Mouse (Mus musculus): ENCODE data around the gene Clcn3. TPM values are rescaled to one million over a fixed set of nuclear protein-coding genes. Genes with fewer than 3 reads are reported as not detected.
A peak's percentile ranks its signal among the peaks of the same experiment; 100 is the strongest.

Gene Clcn3
- polyA plus RNA-seq, 1 experiment from 2014 or later: 18.2 TPM

GRCm38 (mm10) chr8:60870231-60871193 lies 112.6 kb downstream of the Clcn3 start:
- Histone ChIP-seq H3K4me3 (ENCODE audit: low read depth, low read length) (no peak overlapping the region), H3K4me1 (ENCODE audit: control insufficient read depth, insufficient read depth, low read length) (no peaks in the 10 kb centered on the region), H3K9ac (ENCODE audit: low read depth, low read length) (no peak overlapping the region), H3K4me2 (ENCODE audit: low read depth, low read length) (no peak overlapping the region), H3K27ac (replicated peaks; ENCODE audit: low read depth, low read length) (no peak overlapping the region), H3K27me3 (replicated peaks; ENCODE audit: control insufficient read depth, insufficient read depth, low read length) (no peaks in the 10 kb centered on the region), H3K36me3 (ENCODE audit: control insufficient read depth, insufficient read depth, low read length) (no peaks in the 10 kb centered on the region), H3K9me3 (ENCODE audit: control insufficient read depth, low read length) (no peaks in the 10 kb centered on the region)
- DNase-seq (ENCODE audit: low spot score) (no peak), ATAC-seq (ENCODE audit: low read depth) (no peak)
- WGBS: 77% methylated on average over 13 of the region's 13 CpGs

GRCm38 (mm10) chr8:60869761-60870160 lies 113.3 kb downstream of the Clcn3 start:
- no peak overlapping the region for H3K4me2 ChIP-seq (ENCODE audit: low read depth, low read length)
- no peak overlapping the region for H3K4me3 ChIP-seq (ENCODE audit: low read depth, low read length)
- H3K9me3 ChIP-seq (ENCODE audit: control insufficient read depth, low read length): no peaks in the 10 kb centered on the region
- no peak overlapping the region for H3K27ac ChIP-seq (replicated peaks; ENCODE audit: low read depth, low read length)
- no peak overlapping the region for H3K9ac ChIP-seq (ENCODE audit: low read depth, low read length)
- no peaks in the 10 kb centered on the region for H3K27me3 ChIP-seq (replicated peaks; ENCODE audit: control insufficient read depth, insufficient read depth, low read length)
- no peak for DNase-seq (ENCODE audit: low spot score)
- WGBS: 93% methylated on average over 2 of the region's 2 CpGs
- ATAC-seq (ENCODE audit: low read depth): no peak
- H3K4me1 ChIP-seq (ENCODE audit: control insufficient read depth, insufficient read depth, low read length): no peaks in the 10 kb centered on the region
- H3K36me3 ChIP-seq (ENCODE audit: control insufficient read depth, insufficient read depth, low read length): no peaks in the 10 kb centered on the region

GRCm38 (mm10) chr8:60868236-60868965 lies 114.7 kb downstream of the Clcn3 start:
- Histone ChIP-seq H3K4me3 (ENCODE audit: low read depth, low read length) (no peak overlapping the region), H3K27me3 (replicated peaks; ENCODE audit: control insufficient read depth, insufficient read depth, low read length) (no peaks in the 10 kb centered on the region), H3K4me2 (ENCODE audit: low read depth, low read length) (no peak overlapping the region), H3K36me3 (ENCODE audit: control insufficient read depth, insufficient read depth, low read length) (no peaks in the 10 kb centered on the region), H3K4me1 (ENCODE audit: control insufficient read depth, insufficient read depth, low read length) (no peaks in the 10 kb centered on the region), H3K9ac (ENCODE audit: low read depth, low read length) (no peak overlapping the region), H3K27ac (replicated peaks; ENCODE audit: low read depth, low read length) (no peak overlapping the region), H3K9me3 (ENCODE audit: control insufficient read depth, low read length) (no peaks in the 10 kb centered on the region)
- no peak for ATAC-seq (ENCODE audit: low read depth)
- no peak for DNase-seq (ENCODE audit: low spot score)
- 92% methylated on average over 4 of the region's 4 CpGs for WGBS

GRCm38 (mm10) chr8:60867468-60868115 lies 115.5 kb downstream of the Clcn3 start:
- ATAC-seq (ENCODE audit: low read depth) (no peak), DNase-seq (ENCODE audit: low spot score) (no peak)
- 82% methylated on average over 4 of the region's 4 CpGs for WGBS
- H3K27me3 ChIP-seq (replicated peaks; ENCODE audit: control insufficient read depth, insufficient read depth, low read length): no peaks in the 10 kb centered on the region
- no peaks in the 10 kb centered on the region for H3K36me3 ChIP-seq (ENCODE audit: control insufficient read depth, insufficient read depth, low read length)
- no peak overlapping the region for H3K4me2 ChIP-seq (ENCODE audit: low read depth, low read length)
- no peaks in the 10 kb centered on the region for H3K4me1 ChIP-seq (ENCODE audit: control insufficient read depth, insufficient read depth, low read length)
- H3K9ac ChIP-seq (ENCODE audit: low read depth, low read length): no peak overlapping the region
- no peak overlapping the region for H3K4me3 ChIP-seq (ENCODE audit: low read depth, low read length)
- H3K27ac ChIP-seq (replicated peaks; ENCODE audit: low read depth, low read length): no peak overlapping the region
- H3K9me3 ChIP-seq (ENCODE audit: control insufficient read depth, low read length): no peaks in the 10 kb centered on the region

- no peaks in the 10 kb centered on the region for H3K36me3 ChIP-seq (ENCODE audit: control insufficient read depth, insufficient read depth, low read length)
- H3K27ac ChIP-seq (replicated peaks; ENCODE audit: low read depth, low read length): no peak overlapping the region
- DNase-seq (ENCODE audit: low spot score) (peak; percentile 81), ATAC-seq (ENCODE audit: low read depth) (no peak)
- no peaks in the 10 kb centered on the region for H3K9me3 ChIP-seq (ENCODE audit: control insufficient read depth, low read length)
- no peaks in the 10 kb centered on the region for H3K4me1 ChIP-seq (ENCODE audit: control insufficient read depth, insufficient read depth, low read length)
- 32% methylated on average over 3 of the region's 3 CpGs for WGBS
- H3K27me3 ChIP-seq (replicated peaks; ENCODE audit: control insufficient read depth, insufficient read depth, low read length): no peaks in the 10 kb centered on the region
- H3K4me3 ChIP-seq (ENCODE audit: low read depth, low read length): no peak overlapping the region
- H3K9ac ChIP-seq (ENCODE audit: low read depth, low read length): no peak overlapping the region
- no peak overlapping the region for H3K4me2 ChIP-seq (ENCODE audit: low read depth, low read length)
These were observed 117.5 kb downstream of the Clcn3 start for GRCm38 (mm10) chr8:60865504-60866114.

GRCm38 (mm10) chr8:60864875-60865274 lies 118.2 kb downstream of the Clcn3 start:
- H3K27ac ChIP-seq (replicated peaks; ENCODE audit: low read depth, low read length): no peak overlapping the region
- no peaks in the 10 kb centered on the region for H3K36me3 ChIP-seq (ENCODE audit: control insufficient read depth, insufficient read depth, low read length)
- no peaks in the 10 kb centered on the region for H3K27me3 ChIP-seq (replicated peaks; ENCODE audit: control insufficient read depth, insufficient read depth, low read length)
- no peaks in the 10 kb centered on the region for H3K4me1 ChIP-seq (ENCODE audit: control insufficient read depth, insufficient read depth, low read length)
- WGBS: 76% methylated on average over 6 of the region's 6 CpGs
- H3K4me2 ChIP-seq (ENCODE audit: low read depth, low read length): no peak overlapping the region
- ATAC-seq (ENCODE audit: low read depth) (no peak), DNase-seq (ENCODE audit: low spot score) (no peak)
- no peak overlapping the region for H3K4me3 ChIP-seq (ENCODE audit: low read depth, low read length)
- no peak overlapping the region for H3K9ac ChIP-seq (ENCODE audit: low read depth, low read length)
- no peaks in the 10 kb centered on the region for H3K9me3 ChIP-seq (ENCODE audit: control insufficient read depth, low read length)

GRCm38 (mm10) chr8:60861783-60862182 lies 121.3 kb downstream of the Clcn3 start:
- 83% methylated on average over 6 of the region's 6 CpGs for WGBS
- Histone ChIP-seq H3K4me2 (ENCODE audit: low read depth, low read length) (no peak overlapping the region), H3K9me3 (ENCODE audit: control insufficient read depth, low read length) (no peaks in the 10 kb centered on the region), H3K9ac (ENCODE audit: low read depth, low read length) (no peak overlapping the region), H3K4me3 (ENCODE audit: low read depth, low read length) (no peak overlapping the region), H3K36me3 (ENCODE audit: control insufficient read depth, insufficient read depth, low read length) (no peaks in the 10 kb centered on the region), H3K27me3 (replicated peaks; ENCODE audit: control insufficient read depth, insufficient read depth, low read length) (no peaks in the 10 kb centered on the region), H3K27ac (replicated peaks; ENCODE audit: low read depth, low read length) (no peak overlapping the region), H3K4me1 (ENCODE audit: control insufficient read depth, insufficient read depth, low read length) (no peaks in the 10 kb centered on the region)
- ATAC-seq (ENCODE audit: low read depth) (no peak), DNase-seq (ENCODE audit: low spot score) (no peak)

GRCm38 (mm10) chr8:60860749-60861148 lies 122.4 kb downstream of the Clcn3 start:
- Histone ChIP-seq H3K4me2 (ENCODE audit: low read depth, low read length) (no peak overlapping the region), H3K36me3 (ENCODE audit: control insufficient read depth, insufficient read depth, low read length) (no peaks in the 10 kb centered on the region), H3K4me3 (ENCODE audit: low read depth, low read length) (no peak overlapping the region), H3K9ac (ENCODE audit: low read depth, low read length) (no peak overlapping the region), H3K27me3 (replicated peaks; ENCODE audit: control insufficient read depth, insufficient read depth, low read length) (no peaks in the 10 kb centered on the region), H3K4me1 (ENCODE audit: control insufficient read depth, insufficient read depth, low read length) (no peaks in the 10 kb centered on the region), H3K9me3 (ENCODE audit: control insufficient read depth, low read length) (no peaks in the 10 kb centered on the region), H3K27ac (replicated peaks; ENCODE audit: low read depth, low read length) (no peak overlapping the region)
- no peak for ATAC-seq (ENCODE audit: low read depth)
- no peak for DNase-seq (ENCODE audit: low spot score)
- 73% methylated on average over 3 of the region's 3 CpGs for WGBS

Measured in embryonic facial prominence, embryonic 14.5 days (tissue).